Mouse (Mus musculus) lung, embryonic 16.5 days (tissue): Measurements from ENCODE around the gene 6030408B16Rik. TPM values are rescaled to one million over a fixed set of nuclear protein-coding genes. Genes with fewer than 3 reads are reported as not detected.

Source experiments
- ATAC-seq: fragments of 200-750 bp; cut with Nextera tagmentation; 2 replicates; pipeline ENCODE4 v1.8.0; 2017; ENCODE audit warnings: low read depth, mild to moderate bottlenecking, moderate library complexity
- H3K27ac ChIP-seq: fragments of 300-500 bp; sonication (generic); 2 replicates; pipeline ENCODE4 v1.5.1; 2014; ENCODE audit warnings: mild to moderate bottlenecking, control low read depth, low read length
- H3K27me3 ChIP-seq: fragments of 300-500 bp; sonication (generic); 2 replicates; pipeline ENCODE4 v1.6.1; 2014; ENCODE audit warnings: low read depth, low read length, mixed read lengths; ENCODE audit not compliant: control insufficient read depth, insufficient read depth
- H3K36me3 ChIP-seq: fragments of 300-500 bp; sonication (generic); 2 replicates; pipeline ENCODE4 v1.6.1; 2014; ENCODE audit warnings: low read length; ENCODE audit not compliant: control insufficient read depth, insufficient read depth
- H3K4me1 ChIP-seq: fragments of 300-500 bp; sonication (generic); replicated peaks from 2 replicates; pipeline ENCODE4 v1.6.1; 2014; ENCODE audit warnings: low read length, mixed read lengths; ENCODE audit not compliant: control insufficient read depth, insufficient read depth
- H3K4me2 ChIP-seq: fragments of 300-500 bp; sonication (generic); 2 replicates; pipeline ENCODE4 v1.6.1; 2014; ENCODE audit warnings: low read depth, low read length, control low read depth
- H3K4me3 ChIP-seq: fragments of 300-500 bp; sonication (generic); 2 replicates; pipeline ENCODE4 v1.5.1; 2014; ENCODE audit warnings: mild to moderate bottlenecking, low read length, control low read depth
- H3K9ac ChIP-seq: fragments of 300-500 bp; sonication (generic); 2 replicates; pipeline ENCODE4 v1.6.1; 2014; ENCODE audit warnings: low read length, control low read depth
- H3K9me3 ChIP-seq: fragments of 300-500 bp; sonication (generic); 2 replicates; pipeline ENCODE4 v1.6.1; 2016; ENCODE audit warnings: low read length; ENCODE audit not compliant: control insufficient read depth
- WGBS: fragments of 180-500 bp; shearing (Covaris S2); extraction: QIAGEN DNeasy Blood & Tissue Kit; methylation state at CpG from one replicate; pipeline ENCODE4 v1.1.7; 2014; 5-methylcytosine and 5-hydroxymethylcytosine counted together
- polyA plus RNA-seq: library from polyadenylated mRNA; unstranded; fragments of >200 nt; fragmentation: Nextera tagmentation; extraction: Ambion mirVana; gene quantifications from 2 replicates; pipeline ENCODE4 v1.2.1, GENCODE M21; 2015

6030408B16Rik gene
- polyA plus RNA-seq, 1 experiment from 2014 or later, result 57.2 TPM

DNA sequence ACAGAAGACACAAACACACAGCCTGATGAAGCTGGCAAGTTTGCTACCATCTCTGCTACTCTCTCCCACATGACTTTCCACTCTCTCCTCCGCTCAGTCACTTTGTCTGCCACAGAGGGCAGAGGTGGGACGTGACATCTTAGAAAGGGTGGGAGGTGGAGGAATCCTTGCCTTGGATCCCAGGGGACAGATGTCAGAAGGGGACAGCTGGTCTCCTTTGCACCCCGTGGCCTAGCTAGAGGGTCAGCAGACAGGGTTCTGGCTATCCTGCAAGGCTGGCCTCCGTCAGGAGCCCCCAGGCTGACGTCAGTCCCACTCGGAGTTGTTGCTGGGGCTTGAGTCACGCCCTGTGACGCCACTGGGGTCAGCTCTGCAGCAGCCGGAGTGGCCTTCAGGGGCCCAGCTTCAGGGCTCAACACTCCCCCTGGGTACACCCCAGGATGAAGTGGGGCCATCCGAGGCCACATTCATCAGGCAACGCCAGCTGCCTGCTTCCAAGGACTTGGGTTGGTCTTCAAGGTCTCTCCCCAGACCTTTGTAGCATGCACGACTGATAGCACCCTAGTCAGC lies 13.5 kb upstream of the 6030408B16Rik start:
- peaks cover 8% of the 10 kb centered on the region for H3K4me1 ChIP-seq
- 48% methylated on average over 12 of the region's 12 CpGs for WGBS
- no peak overlapping the region for H3K27ac ChIP-seq
- H3K9me3 ChIP-seq, result no peaks in the 10 kb centered on the region
- H3K4me2 ChIP-seq, result no peak overlapping the region
- H3K4me3 ChIP-seq, result no peak overlapping the region
- 0 out of 2 replicates have a peak overlapping the region, but pooled peaks have one; percentile 3 for H3K9ac ChIP-seq
- H3K27me3 ChIP-seq, result no peaks in the 10 kb centered on the region
- H3K36me3 ChIP-seq, result no peaks in the 10 kb centered on the region
- ATAC-seq, result no peak

DNA sequence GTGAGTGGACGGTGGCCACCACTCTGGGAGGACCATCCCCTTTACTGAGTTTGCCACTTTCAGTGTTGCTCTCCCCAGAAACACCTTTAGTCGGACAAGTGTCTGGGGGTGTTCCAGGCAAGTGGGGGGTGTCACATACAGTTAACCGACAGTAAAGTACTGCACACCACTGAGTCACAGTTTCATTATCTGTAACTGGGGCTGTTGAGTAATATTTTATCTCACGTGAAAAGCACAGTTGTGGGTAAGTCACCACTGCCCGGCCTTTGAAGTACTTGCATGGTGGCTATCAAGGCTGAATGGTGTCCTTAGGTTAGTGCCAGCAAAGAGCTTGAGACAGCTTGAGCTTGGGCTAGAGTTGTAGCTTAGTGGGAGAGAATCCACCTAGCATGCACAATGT lies 10.5 kb upstream of the 6030408B16Rik start:
- peaks cover 8% of the 10 kb centered on the region for H3K36me3 ChIP-seq
- no peaks in the 10 kb centered on the region for H3K27me3 ChIP-seq
- no peaks in the 10 kb centered on the region for H3K9me3 ChIP-seq
- H3K27ac ChIP-seq, result no peak overlapping the region
- no peak overlapping the region for H3K9ac ChIP-seq
- H3K4me3 ChIP-seq, result no peak overlapping the region
- H3K4me2 ChIP-seq, result no peak overlapping the region
- WGBS, result 62% methylated on average over 5 of the region's 5 CpGs
- H3K4me1 ChIP-seq, result peaks cover 16% of the 10 kb centered on the region
- no peak for ATAC-seq

DNA sequence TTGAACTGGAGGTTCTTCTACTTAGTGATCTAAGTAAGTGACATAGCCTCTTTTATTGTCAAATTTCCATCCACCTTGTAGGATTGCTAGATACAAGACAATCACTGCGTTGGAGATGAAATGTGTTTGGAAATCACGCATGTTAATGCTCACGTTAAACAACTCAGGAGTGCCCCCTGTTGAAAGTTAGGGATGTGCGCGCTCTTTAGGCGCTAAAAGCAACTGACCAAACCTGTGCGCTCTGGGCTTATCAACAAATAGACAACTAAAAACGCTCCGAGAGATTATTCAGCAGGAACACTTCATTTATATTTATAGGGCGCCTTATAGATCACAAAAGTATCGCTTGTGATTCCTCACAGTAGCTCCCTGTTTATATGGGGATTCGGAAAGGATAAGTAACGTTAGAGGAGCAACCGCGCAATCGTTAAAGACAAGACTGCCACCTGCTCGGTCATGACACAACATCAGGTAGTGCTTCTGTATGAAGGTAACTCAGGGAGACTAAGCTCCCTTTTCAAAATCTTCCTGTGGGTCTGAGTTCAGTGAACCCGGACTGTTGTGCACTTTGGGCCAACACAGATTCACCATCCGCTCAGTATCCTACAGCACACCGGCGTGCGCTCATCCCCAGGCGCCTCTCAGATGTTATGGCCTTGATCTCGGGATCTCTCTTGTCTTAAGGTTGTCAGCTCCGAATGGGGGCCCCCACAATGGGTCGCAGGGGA lies 9.7 kb upstream of the 6030408B16Rik start:
- Histone ChIP-seq H3K4me3 (peak overlapping the region; percentile 96), H3K9ac (peak overlapping the region; percentile 94), H3K4me1 (peaks cover 16% of the 10 kb centered on the region), H3K27me3 (no peaks in the 10 kb centered on the region), H3K9me3 (no peaks in the 10 kb centered on the region), H3K36me3 (peaks cover 15% of the 10 kb centered on the region), H3K4me2 (peak overlapping the region; percentile 97), H3K27ac (peak overlapping the region; percentile 69)
- 2% methylated on average over 26 of the region's 26 CpGs for WGBS
- peak; percentile 61; the same call in 1 of the 2 replicates for ATAC-seq

DNA sequence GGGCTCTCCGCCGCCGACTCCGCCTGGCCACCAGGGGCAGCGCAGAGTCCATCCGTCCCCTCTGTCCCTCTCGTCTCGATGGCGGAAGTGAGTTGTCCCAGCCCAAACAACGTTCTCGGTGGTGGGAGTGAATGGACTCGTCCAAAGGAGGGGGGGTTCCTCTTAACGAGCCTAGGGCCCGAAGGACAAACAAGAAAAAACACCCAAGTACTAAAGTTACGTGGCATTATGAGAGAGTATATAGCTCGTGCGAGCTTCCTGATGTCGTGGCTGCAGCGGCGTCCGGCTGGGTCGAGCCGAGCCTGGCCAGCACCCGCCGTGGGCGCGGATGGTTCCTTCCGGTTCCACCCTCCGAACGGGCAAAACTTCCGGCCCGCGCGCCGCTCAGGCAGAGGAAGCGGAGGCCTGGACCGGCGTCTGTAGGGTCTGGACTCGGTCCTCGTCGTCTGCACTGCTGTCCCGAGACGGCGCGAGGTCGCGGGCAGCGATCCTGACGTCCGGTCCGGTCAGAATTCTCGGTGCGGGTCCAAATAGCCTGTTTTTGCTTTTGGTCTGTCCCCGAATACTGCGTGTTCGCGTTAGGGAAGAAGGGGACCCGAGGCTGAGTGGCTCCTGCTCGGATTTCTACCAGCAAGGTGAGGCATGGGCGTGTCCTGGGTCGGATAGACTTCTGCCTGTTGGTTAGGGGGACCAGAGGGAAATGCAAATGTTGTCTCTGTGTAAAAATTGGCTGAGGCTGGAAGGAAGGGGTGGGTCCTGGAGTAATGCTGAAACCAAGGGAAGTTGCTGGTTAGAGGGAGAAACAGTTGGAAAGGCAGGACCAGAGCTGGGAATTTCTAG lies 8.9 kb upstream of the 6030408B16Rik start, which contains the start of gene Atg101:
Gene Atg101 (plus strand): TSS at position 362 of the 840 bp plus-strand sequence.
- peak within 1 kb of the TSS; percentile 96 for H3K4me3 ChIP-seq
- peak within 1 kb of the TSS; percentile 97 for H3K4me2 ChIP-seq
- ATAC-seq, result peak; percentile 94
- peaks cover 22% of the 10 kb centered on the region for H3K36me3 ChIP-seq
- no peaks in the 10 kb centered on the region for H3K9me3 ChIP-seq
- peak within 1 kb of the TSS; percentile 86 for H3K27ac ChIP-seq
- H3K27me3 ChIP-seq, result no peaks in the 10 kb centered on the region
- H3K9ac ChIP-seq, result peak within 1 kb of the TSS; percentile 94
- WGBS, result under 1% methylated on average over 61 of the region's 61 CpGs
- H3K4me1 ChIP-seq, result peaks cover 16% of the 10 kb centered on the region

DNA sequence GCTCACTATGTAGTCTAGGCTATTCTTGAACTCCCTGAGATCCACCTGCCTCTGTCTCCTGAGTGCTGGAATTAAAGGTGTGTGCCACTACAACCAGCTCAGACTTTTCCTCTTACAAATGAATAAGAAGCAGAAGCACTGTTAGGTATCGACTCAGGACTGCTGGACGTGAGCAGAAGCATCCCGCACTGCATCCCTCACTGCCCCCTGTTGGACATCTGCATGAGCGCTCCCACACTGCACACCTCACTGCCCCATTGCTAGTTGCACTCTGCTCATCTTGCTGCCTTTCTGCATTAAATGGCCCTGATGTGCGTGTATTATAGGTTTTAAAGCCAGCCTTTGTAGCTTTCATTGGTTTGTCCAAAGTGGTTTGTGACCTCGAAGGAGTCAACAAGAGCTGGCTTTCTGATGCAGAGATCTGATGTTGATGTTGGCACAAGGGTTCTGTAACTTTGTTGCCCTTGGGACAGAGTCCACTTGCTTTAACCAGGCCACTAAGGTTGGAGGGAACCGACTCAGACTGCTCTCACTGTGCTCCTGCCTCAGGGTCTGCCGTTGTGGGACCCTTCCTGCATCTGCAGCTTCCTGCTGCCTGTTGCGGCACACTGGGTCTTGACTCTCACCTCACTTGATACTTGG lies 6.8 kb upstream of the 6030408B16Rik start:
- Histone ChIP-seq H3K4me3 (no peak overlapping the region), H3K9me3 (no peaks in the 10 kb centered on the region), H3K9ac (no peak overlapping the region), H3K36me3 (peaks cover 31% of the 10 kb centered on the region), H3K4me2 (no peak overlapping the region), H3K4me1 (peaks cover 16% of the 10 kb centered on the region), H3K27me3 (no peaks in the 10 kb centered on the region), H3K27ac (no peak overlapping the region)
- 61% methylated on average over 9 of the region's 9 CpGs for WGBS
- ATAC-seq, result no peak

DNA sequence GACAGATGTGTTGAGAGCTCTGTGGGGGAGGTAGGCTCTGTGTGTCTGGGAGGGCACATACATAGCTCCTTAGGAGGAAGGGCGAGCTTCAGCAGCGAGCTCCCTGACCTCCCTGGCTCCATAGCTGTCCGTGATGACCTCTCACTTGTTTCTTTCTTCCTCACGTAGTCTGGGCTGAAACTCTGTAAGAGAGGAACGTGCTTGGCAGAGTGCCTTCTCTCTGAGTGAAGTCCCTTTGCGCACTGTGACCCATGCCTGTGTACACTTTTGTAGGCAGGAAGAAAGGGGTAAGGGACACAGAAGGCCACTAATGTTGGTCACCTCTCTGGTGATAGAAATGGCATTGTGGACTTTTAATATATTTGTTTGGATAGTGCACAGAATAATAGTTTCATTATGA lies 5.7 kb upstream of the 6030408B16Rik start:
- Histone ChIP-seq H3K27ac (no peak overlapping the region), H3K36me3 (peaks cover 31% of the 10 kb centered on the region), H3K4me2 (no peak overlapping the region), H3K4me1 (peaks cover 16% of the 10 kb centered on the region), H3K9me3 (no peaks in the 10 kb centered on the region), H3K9ac (no peak overlapping the region), H3K27me3 (no peaks in the 10 kb centered on the region), H3K4me3 (no peak overlapping the region)
- 84% methylated on average over 6 of the region's 6 CpGs for WGBS
- ATAC-seq, result no peak

DNA sequence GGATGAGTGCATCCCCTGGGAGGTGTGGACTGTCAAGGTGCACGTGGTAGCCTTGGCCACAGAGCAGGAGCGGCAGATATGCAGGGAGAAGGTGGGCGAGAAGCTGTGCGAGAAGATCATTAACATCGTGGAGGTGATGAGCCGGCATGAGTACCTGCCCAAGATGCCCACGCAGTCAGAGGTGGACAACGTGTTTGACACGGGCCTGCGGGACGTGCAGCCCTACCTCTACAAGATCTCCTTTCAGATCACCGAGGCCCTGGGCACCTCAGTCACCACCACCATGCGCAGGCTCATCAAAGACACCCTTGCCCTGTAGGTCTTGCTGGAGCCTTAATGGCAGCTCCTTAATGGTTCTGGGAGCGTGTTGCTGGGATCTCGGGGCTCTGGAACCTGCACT lies 2.7 kb upstream of the 6030408B16Rik start:
- 94% methylated on average over 15 of the region's 15 CpGs for WGBS
- Histone ChIP-seq H3K4me1 (peaks cover 3% of the 10 kb centered on the region), H3K4me3 (no peak overlapping the region), H3K9ac (no peak overlapping the region), H3K27me3 (no peaks in the 10 kb centered on the region), H3K9me3 (no peaks in the 10 kb centered on the region), H3K27ac (no peak overlapping the region), H3K4me2 (no peak overlapping the region), H3K36me3 (peaks cover 31% of the 10 kb centered on the region)
- no peak for ATAC-seq

DNA sequence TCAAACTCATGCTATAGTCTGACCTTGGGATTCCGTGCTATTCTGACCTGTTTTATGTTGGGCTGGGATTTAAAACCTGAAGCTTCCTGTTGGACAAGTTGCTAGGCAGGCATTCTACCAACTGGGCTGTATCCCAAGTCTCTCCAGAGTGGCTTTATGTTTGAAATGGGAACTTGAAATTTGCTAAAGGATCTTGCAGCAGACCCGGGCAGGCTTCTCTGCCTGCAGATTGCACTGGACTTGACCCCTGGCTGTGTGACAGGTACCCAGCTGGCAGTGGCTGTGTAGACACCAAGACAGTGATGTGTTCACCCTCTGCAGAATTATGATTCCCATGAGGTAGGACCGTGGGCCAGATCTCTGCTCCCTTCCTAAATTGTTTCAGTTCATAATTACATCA lies 1.0 kb upstream of the 6030408B16Rik start:
- H3K4me3 ChIP-seq, result no peak overlapping the region
- no peak overlapping the region for H3K9ac ChIP-seq
- 79% methylated on average over 3 of the region's 3 CpGs for WGBS
- no peaks in the 10 kb centered on the region for H3K9me3 ChIP-seq
- H3K4me2 ChIP-seq, result no peak overlapping the region
- no peaks in the 10 kb centered on the region for H3K4me1 ChIP-seq
- ATAC-seq, result no peak
- H3K36me3 ChIP-seq, result peaks cover 28% of the 10 kb centered on the region
- no peaks in the 10 kb centered on the region for H3K27me3 ChIP-seq
- no peak overlapping the region for H3K27ac ChIP-seq
